Mouse (Mus musculus) embryonic facial prominence, embryonic 13.5 days (tissue): ENCODE data around the gene Strada. TPM values are rescaled to one million over a fixed set of nuclear protein-coding genes. Genes with fewer than 3 reads are reported as not detected.

ENCODE experiments used
- polyA plus RNA-seq: library from polyadenylated mRNA; unstranded; fragments of >200 nt; fragmentation: Nextera tagmentation; extraction: Ambion mirVana; gene quantifications from 2 replicates; pipeline ENCODE4 v1.2.1, GENCODE M21; 2015

The Strada gene
- polyA plus RNA-seq, 1 experiment from 2014 or later = 35.8 TPM

Other genes with a start within 250 kb of the Strada start
- gene Cyb561, start 248.8 kb downstream of the Strada start, polyA plus RNA-seq = 15.5 and 16.1 TPM in 2 replicates
- 0.65 and 0.94 TPM in 2 replicates for gene Ace, start 234.2 kb downstream of the Strada start, polyA plus RNA-seq
- not detected in 2 replicates for gene Ace3, start 207.5 kb downstream of the Strada start, polyA plus RNA-seq
- 0.31 and 0.70 TPM in 2 replicates for gene Kcnh6, start 194.0 kb downstream of the Strada start, polyA plus RNA-seq
- 71.3 and 74.6 TPM in 2 replicates for gene Dcaf7, start 165.3 kb downstream of the Strada start, polyA plus RNA-seq
- 10.2 and 10.8 TPM in 2 replicates for gene Taco1, start 136.1 kb downstream of the Strada start, polyA plus RNA-seq
- 25.1 and 25.6 TPM in 2 replicates for gene Map3k3, start 117.6 kb downstream of the Strada start, polyA plus RNA-seq
- gene Gm10840, start 41.3 kb downstream of the Strada start, polyA plus RNA-seq = not detected in 2 replicates
- gene Limd2, start 41.3 kb downstream of the Strada start, polyA plus RNA-seq = 367 and 452 TPM in 2 replicates
- gene Ccdc47, start 14.2 kb upstream of the Strada start, polyA plus RNA-seq = 81.4 and 93.3 TPM in 2 replicates
- 81.2 and 90.4 TPM in 2 replicates for gene Ddx42, start 14.8 kb upstream of the Strada start, polyA plus RNA-seq
- gene Ftsj3, start 53.9 kb upstream of the Strada start, polyA plus RNA-seq = 60.0 and 63.0 TPM in 2 replicates
- gene Psmc5, start 54.0 kb upstream of the Strada start, polyA plus RNA-seq = 286 and 310 TPM in 2 replicates
- 75.7 and 88.0 TPM in 2 replicates for gene Smarcd2, start 70.8 kb upstream of the Strada start, polyA plus RNA-seq
- gene Tcam1, start 74.5 kb upstream of the Strada start, polyA plus RNA-seq = 0.19 and 0.44 TPM in 2 replicates
- gene Gh, start 99.7 kb upstream of the Strada start, polyA plus RNA-seq = not detected in 2 replicates
- gene Cd79b, start 112.6 kb upstream of the Strada start, polyA plus RNA-seq = 1.8 and 2.1 TPM in 2 replicates
- 0.14 and 0.28 TPM in 2 replicates for gene Scn4a, start 151.1 kb upstream of the Strada start, polyA plus RNA-seq
- 0.33 TPM in 1 of 2 replicates, not detected in the other for gene Prr29, start 163.3 kb upstream of the Strada start, polyA plus RNA-seq
- gene Icam2, start 185.9 kb upstream of the Strada start, polyA plus RNA-seq = 26.2 and 32.6 TPM in 2 replicates